Mouse (Mus musculus) heart, embryonic 16.5 days (tissue): ENCODE measurements at regions not wholly inside any gene's neighbourhood (a gene's known extent, or its start where the extent isn't known, plus 50 kb on each side); places are given as distances from the start of the nearest gene placed in this dataset.

ENCODE experiments used
- ATAC-seq: fragments of 200-750 bp; cut with Nextera tagmentation; replicated peaks from 2 replicates; pipeline ENCODE4 v1.8.0; 2017; ENCODE audit warnings: moderate number of reproducible peaks; ENCODE audit not compliant: insufficient read depth, low FRiP score; ENCODE audit errors: extremely low read depth
- H3K27ac ChIP-seq: fragments of 300-500 bp; sonication (generic); 2 replicates; pipeline ENCODE4 v1.5.1; 2014; ENCODE audit warnings: mild to moderate bottlenecking, low read length, control low read depth, moderate library complexity
- H3K27me3 ChIP-seq: fragments of 300-500 bp; sonication (generic); 2 replicates; pipeline ENCODE4 v1.6.1; 2014; ENCODE audit warnings: low read length, mixed read lengths; ENCODE audit not compliant: control insufficient read depth, insufficient read depth
- H3K36me3 ChIP-seq: fragments of 300-500 bp; sonication (generic); 2 replicates; pipeline ENCODE4 v1.6.1; 2014; ENCODE audit not compliant: control insufficient read depth, insufficient read depth
- H3K4me1 ChIP-seq: fragments of 300-500 bp; sonication (generic); 2 replicates; pipeline ENCODE4 v1.6.1; 2014; ENCODE audit warnings: low read length, mixed read lengths; ENCODE audit not compliant: control insufficient read depth, insufficient read depth
- H3K4me2 ChIP-seq: fragments of 300-500 bp; sonication (generic); 2 replicates; pipeline ENCODE4 v1.6.1; 2014; ENCODE audit warnings: low read depth, mild to moderate bottlenecking, control low read depth, low read length
- H3K4me3 ChIP-seq: fragments of 300-500 bp; sonication (generic); 2 replicates; pipeline ENCODE4 v1.5.1; 2014; ENCODE audit warnings: mild to moderate bottlenecking, control low read depth, low read length
- H3K9ac ChIP-seq: fragments of 300-500 bp; sonication (generic); 2 replicates; pipeline ENCODE4 v1.6.1; 2014; ENCODE audit warnings: low read length, control low read depth
- H3K9me3 ChIP-seq: fragments of 300-500 bp; sonication (generic); replicated peaks from 2 replicates; pipeline ENCODE4 v1.6.1; 2016; ENCODE audit warnings: low read length; ENCODE audit not compliant: control insufficient read depth
- WGBS: fragments of 180-500 bp; shearing (Covaris S2); extraction: QIAGEN DNeasy Blood & Tissue Kit; methylation state at CpG from one replicate; pipeline ENCODE4 v1.1.7; 2014; 5-methylcytosine and 5-hydroxymethylcytosine counted together

DNA sequence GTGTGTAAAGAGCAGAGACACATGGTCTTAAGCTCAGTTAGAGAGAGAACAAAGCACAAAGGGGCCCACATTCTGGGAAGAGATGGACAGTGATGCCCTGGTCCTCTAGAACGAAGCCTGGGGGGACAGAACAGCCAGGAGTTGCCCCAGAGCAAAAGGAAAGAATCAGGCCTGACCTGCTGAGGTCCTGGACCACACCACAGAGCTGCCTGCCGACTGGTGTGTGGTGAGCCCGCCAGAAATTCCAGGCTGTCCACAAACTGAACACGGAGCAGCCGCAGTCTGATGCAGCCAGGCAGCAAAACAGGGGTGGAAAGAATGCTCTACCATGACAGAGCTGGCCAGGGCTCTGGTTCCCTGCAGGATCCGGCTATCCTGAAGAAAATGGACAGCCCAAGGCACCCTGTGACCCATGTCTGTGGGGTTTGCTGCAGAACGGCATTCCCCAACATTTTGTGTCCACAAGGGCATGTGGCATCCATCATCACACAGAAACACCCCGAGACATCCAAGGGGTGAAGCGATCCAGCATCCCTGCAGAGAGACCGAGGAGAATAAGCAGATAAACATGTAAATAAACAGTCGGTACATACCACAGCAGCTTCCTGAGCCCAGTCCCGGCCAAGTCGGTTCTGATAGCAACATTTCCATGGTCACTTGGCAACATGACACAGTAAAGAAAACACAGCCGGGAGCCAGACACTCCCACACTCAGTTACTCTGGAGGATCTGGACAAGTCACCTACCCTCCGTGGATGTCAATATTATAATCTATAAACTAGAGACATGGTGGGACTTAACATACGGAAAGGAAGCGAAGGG is 65.3 kb upstream of the Pomp start:
- Histone ChIP-seq H3K4me3 (no peak overlapping the region), H3K27ac (no peak overlapping the region), H3K4me2 (no peak overlapping the region), H3K27me3 (no peaks in the 10 kb centered on the region), H3K9ac (no peak overlapping the region), H3K9me3 (peaks cover 4% of the 10 kb centered on the region; the same call in 1 of the 2 replicates), H3K4me1 (0 out of 2 replicates have a peak, but pooled peaks cover 2% of the 10 kb centered on the region), H3K36me3 (no peaks in the 10 kb centered on the region)
- ATAC-seq, result 0 out of 2 replicates have a peak, but pooled peaks have one; percentile 23
- 35% methylated on average over 17 of the region's 17 CpGs for WGBS

DNA sequence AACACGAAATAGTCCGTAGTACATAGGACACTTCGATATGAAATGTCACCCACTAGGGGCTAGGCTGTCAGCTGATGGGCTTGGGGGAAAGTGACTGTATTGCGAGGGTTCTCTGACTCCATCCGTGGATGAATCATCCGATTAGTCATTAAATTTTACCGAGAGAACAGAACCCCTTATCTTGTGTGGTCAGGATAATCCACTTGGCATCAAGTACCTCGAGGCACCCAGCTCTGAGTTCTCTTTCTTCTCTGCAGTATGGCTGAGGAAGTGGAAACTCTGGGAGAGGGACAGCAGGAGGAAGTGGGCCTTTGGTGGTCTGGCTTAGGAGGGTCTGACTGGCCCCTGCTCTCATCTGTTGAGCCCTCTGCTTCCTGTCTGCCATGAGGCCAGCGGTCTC is 67.2 kb upstream of the Pomp start:
- H3K36me3 ChIP-seq, result no peaks in the 10 kb centered on the region
- no peak overlapping the region for H3K4me3 ChIP-seq
- peaks cover 4% of the 10 kb centered on the region; the same call in 1 of the 2 replicates for H3K9me3 ChIP-seq
- no peak overlapping the region for H3K9ac ChIP-seq
- 42% methylated on average over 9 of the region's 9 CpGs for WGBS
- peaks cover 7% of the 10 kb centered on the region for H3K4me1 ChIP-seq
- H3K27me3 ChIP-seq, result no peaks in the 10 kb centered on the region
- ATAC-seq, result no peak
- no peak overlapping the region for H3K4me2 ChIP-seq
- no peak overlapping the region for H3K27ac ChIP-seq

DNA sequence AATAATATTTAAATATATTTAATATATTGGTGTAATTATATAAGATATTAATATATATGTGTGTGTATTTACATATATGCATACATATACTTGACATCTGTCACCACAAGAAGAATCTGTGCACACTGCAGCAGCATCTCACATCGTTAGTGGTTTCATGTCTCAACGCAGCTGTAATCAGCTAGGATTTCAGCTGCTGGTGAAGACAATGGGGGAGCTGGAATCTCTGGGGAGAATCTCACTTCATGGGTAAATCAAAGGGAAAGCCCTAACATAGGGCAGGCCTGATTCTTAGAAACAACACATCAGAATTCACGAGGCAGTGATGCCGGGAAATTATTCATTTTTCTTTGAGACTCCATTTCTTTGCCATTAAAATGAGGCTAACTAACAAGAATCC is 66.8 kb upstream of the Flt1 start:
- no peak overlapping the region for H3K27ac ChIP-seq
- no peak overlapping the region for H3K4me3 ChIP-seq
- peaks cover 7% of the 10 kb centered on the region for H3K4me1 ChIP-seq
- H3K27me3 ChIP-seq, result no peaks in the 10 kb centered on the region
- peaks cover 4% of the 10 kb centered on the region; the same call in 1 of the 2 replicates for H3K9me3 ChIP-seq
- H3K4me2 ChIP-seq, result no peak overlapping the region
- no peak overlapping the region for H3K9ac ChIP-seq
- no peaks in the 10 kb centered on the region for H3K36me3 ChIP-seq
- 62% methylated on average over 4 of the region's 4 CpGs for WGBS
- ATAC-seq, result no peak

DNA sequence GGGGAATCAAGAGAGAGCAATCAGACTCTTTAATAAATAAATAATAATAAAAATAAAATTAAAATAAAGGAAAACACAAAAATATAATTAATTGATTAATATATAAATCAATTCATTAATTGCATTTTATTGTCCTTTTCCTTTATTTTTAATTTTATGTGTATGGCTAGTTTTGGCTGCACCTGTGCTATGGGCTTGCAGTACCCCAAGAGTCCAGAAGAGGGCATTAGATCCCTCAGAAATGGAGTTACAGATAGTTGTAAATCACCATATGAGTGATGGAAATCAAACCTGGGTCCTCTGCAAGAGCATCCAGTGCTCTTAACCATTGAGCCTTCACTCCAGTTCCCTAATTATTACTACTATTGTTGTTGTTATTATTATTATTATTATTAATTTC is 65.3 kb upstream of the Flt1 start:
- no peak for ATAC-seq
- no peak overlapping the region for H3K27ac ChIP-seq
- peaks cover 4% of the 10 kb centered on the region; the same call in 1 of the 2 replicates for H3K9me3 ChIP-seq
- no peak overlapping the region for H3K9ac ChIP-seq
- H3K27me3 ChIP-seq, result no peaks in the 10 kb centered on the region
- H3K4me3 ChIP-seq, result no peak overlapping the region
- no peaks in the 10 kb centered on the region for H3K36me3 ChIP-seq
- H3K4me2 ChIP-seq, result no peak overlapping the region
- H3K4me1 ChIP-seq, result peaks cover 7% of the 10 kb centered on the region

DNA sequence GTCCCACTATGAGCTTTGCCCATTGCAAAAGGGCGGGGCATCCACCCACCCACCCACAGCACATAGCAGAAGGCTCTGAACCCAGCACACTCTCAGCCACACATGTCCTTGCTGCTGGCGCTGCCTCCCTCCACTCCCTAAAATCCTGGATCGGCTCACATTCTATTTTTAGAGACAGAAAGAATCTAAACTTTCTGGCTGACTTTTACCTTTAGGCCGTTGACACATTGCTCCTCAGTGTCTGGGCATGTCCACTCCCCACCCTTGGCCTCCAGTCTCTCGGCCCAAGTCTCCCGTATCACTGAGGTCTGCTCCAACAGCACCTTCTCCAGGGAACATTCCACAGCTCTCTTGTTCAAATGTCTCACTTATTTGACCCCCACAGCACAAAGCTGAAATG is 62.7 kb upstream of the Flt1 start:
- ATAC-seq, result no peak; the same call in 1 of the 2 replicates
- H3K4me1 ChIP-seq, result peaks cover 6% of the 10 kb centered on the region
- no peak overlapping the region for H3K4me2 ChIP-seq
- H3K9me3 ChIP-seq, result peaks cover 7% of the 10 kb centered on the region
- no peaks in the 10 kb centered on the region for H3K36me3 ChIP-seq
- no peak overlapping the region for H3K9ac ChIP-seq
- H3K27ac ChIP-seq, result no peak overlapping the region
- H3K27me3 ChIP-seq, result no peaks in the 10 kb centered on the region
- 42% methylated on average over 6 of the region's 6 CpGs for WGBS
- no peak overlapping the region for H3K4me3 ChIP-seq

DNA sequence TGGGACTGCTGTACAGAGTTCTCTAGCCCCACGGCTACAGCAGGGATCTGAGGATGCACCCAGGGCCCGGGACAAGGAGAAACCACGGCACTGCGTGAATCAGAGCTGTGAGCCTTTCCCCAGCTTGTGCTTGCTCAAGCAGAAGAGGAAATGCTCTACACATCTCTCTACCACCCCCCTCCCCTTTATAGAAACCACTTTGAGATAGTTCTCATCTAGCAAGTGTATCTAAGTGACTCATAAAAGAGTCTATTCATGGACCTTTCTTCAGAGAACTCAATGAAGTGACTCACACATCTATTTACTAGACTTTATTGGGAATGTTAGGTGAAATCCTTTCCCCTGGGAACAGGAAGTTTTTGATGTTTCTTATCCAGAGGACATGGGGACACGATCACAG is 61.0 kb upstream of the Flt1 start:
- H3K27ac ChIP-seq, result no peak overlapping the region
- H3K9me3 ChIP-seq, result peaks cover 7% of the 10 kb centered on the region
- ATAC-seq, result no peak
- no peak overlapping the region for H3K9ac ChIP-seq
- no peaks in the 10 kb centered on the region for H3K36me3 ChIP-seq
- WGBS, result 45% methylated on average over 5 of the region's 5 CpGs
- H3K4me2 ChIP-seq, result no peak overlapping the region
- no peak overlapping the region for H3K4me3 ChIP-seq
- no peaks in the 10 kb centered on the region for H3K27me3 ChIP-seq
- H3K4me1 ChIP-seq, result peaks cover 6% of the 10 kb centered on the region

DNA sequence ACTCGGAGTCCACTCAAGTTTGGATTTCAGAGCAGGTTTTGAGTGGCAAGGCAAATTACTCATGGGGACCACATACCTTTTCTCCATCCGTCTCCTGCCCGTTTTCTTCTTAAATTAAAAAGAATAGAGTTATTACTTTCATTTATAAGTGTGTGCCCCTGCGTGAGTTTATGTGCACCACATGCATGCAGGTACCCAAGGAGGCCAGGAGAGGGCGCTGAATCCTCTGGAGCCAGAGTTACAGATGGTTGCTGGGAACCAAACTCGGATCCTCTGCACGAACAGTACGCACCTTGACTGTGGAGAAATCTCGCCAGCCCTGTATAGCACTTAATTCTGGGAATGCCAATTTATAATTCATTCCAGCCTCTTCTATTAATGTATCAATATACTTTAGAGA is 58.3 kb upstream of the Flt1 start:
- Histone ChIP-seq H3K9ac (no peak overlapping the region), H3K4me2 (no peak overlapping the region), H3K4me1 (peaks cover 6% of the 10 kb centered on the region), H3K36me3 (no peaks in the 10 kb centered on the region), H3K27me3 (no peaks in the 10 kb centered on the region), H3K9me3 (peaks cover 4% of the 10 kb centered on the region; the same call in 1 of the 2 replicates), H3K27ac (no peak overlapping the region), H3K4me3 (no peak overlapping the region)
- no peak for ATAC-seq
- WGBS, result 90% methylated on average over 9 of the region's 9 CpGs

DNA sequence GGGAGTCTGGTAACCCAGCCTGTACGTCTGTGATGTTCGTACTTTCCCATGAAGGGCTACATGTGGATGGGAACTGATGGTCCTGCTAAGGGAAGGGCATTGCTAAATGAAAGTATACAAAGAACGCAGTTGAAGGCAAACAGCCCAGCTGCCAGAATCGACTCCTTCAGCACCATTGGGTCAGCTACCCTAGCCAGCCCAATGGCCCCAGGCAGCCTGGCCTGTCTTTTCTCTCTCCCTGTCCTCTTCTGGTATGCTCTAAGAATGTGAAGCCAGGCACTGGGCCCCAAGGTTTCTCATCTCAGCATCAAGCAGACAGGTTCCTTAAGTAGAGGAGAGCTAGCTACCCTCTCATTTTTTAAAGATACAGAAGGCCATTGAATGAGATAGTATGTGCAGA is 57.7 kb upstream of the Flt1 start:
- no peaks in the 10 kb centered on the region for H3K27me3 ChIP-seq
- H3K4me1 ChIP-seq, result peaks cover 2% of the 10 kb centered on the region
- peaks cover 4% of the 10 kb centered on the region; the same call in 1 of the 2 replicates for H3K9me3 ChIP-seq
- no peak for ATAC-seq
- WGBS, result 71% methylated on average over 4 of the region's 4 CpGs
- no peak overlapping the region for H3K9ac ChIP-seq
- no peak overlapping the region for H3K27ac ChIP-seq
- H3K4me2 ChIP-seq, result no peak overlapping the region
- no peaks in the 10 kb centered on the region for H3K36me3 ChIP-seq
- H3K4me3 ChIP-seq, result no peak overlapping the region

DNA sequence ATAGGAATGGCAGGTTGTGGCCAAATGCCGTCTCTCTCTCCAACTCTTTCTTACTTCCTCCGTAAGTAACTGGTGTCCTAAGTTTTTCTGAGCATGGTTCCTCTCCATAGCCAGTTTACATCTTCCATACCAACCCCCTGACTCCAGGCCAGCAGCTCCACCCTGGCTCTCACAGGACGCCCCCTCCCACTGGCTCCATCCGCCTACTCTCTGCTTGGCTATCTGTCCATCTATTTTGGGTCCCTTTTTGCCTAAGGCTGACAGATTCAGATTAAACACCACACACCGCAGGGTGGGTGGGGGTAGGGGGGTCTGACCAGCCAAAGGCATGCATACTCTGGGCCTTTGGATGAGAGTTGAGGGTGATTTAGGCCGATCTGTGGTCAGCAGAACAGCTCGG is 57.0 kb upstream of the Flt1 start:
- Histone ChIP-seq H3K36me3 (no peaks in the 10 kb centered on the region), H3K4me2 (no peak overlapping the region), H3K27me3 (no peaks in the 10 kb centered on the region), H3K27ac (no peak overlapping the region), H3K9ac (no peak overlapping the region), H3K4me1 (no peaks in the 10 kb centered on the region), H3K4me3 (no peak overlapping the region), H3K9me3 (peaks cover 4% of the 10 kb centered on the region; the same call in 1 of the 2 replicates)
- WGBS, result 44% methylated on average over 7 of the region's 7 CpGs
- no peak for ATAC-seq
